Mouse (Mus musculus): ENCODE results near the gene Hmgcl.

The Hmgcl gene

DNA sequence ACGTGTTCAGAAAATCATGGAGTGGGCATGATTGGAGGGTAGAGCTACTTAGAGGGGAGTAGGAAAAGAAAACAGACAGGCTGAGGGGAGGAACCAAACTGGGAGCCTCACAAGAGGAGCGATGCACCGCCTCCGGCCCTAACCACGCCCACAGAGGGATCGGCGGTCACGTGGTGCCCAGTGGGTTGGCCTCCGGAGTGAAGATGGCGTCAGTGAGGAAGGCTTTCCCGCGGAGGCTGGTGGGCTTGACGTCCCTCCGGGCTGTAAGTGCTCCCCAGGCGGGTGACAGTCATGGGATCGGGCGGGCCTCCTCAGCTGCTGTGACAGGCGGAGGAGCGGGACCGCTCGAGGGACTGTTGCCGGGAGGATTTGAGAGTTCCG is at the start of gene Hmgcl:
Gene Hmgcl (plus strand): TSS at position 171 of the 381 bp plus-strand sequence.
- peak; percentile 90 for DNase-seq (ENCODE audit: low spot score)

DNA sequence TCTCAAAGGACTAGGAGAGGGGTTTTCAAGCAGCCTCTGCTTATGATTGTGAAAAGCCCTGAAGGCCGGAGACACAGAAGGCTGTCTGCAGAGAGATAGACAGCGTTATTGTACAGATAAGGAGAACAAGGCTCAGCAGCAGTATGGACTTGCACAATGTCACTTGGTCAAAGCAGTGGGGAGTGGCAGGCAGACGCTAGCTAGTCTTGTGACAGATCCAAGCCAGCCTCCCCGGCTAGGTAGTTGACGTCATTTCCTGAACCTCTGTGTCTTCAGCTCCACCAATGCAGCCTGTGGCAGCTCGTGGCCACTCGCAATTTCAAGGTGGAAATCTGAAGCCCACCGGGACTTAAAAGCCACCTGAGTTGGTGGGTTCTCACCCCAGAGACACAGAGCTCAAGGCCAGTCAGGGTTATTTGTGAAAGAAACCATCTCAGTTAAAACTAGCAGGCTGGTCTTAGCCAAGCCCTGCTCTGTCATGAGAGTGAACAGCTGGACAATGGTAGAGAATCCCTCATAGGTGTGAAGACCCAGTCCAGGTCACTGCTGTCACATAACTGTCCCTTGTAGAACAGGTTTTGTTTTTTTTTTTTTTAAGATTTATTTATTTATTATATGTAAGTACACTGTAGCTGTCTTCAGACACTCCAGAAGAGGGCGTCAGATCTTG is 47.7 kb upstream of the Hmgcl start:
- DNase-seq (ENCODE audit: low spot score), result peak; percentile 68

- DNase-seq (ENCODE audit: low spot score), result no peak
These were observed 47.2 kb upstream of the Hmgcl start for GRCm38 (mm10) chr4:135899050-135899448.

- DNase-seq (ENCODE audit: low spot score), result peak; percentile 61
These were observed 46.2 kb upstream of the Hmgcl start for GRCm38 (mm10) chr4:135900008-135900407.

DNA sequence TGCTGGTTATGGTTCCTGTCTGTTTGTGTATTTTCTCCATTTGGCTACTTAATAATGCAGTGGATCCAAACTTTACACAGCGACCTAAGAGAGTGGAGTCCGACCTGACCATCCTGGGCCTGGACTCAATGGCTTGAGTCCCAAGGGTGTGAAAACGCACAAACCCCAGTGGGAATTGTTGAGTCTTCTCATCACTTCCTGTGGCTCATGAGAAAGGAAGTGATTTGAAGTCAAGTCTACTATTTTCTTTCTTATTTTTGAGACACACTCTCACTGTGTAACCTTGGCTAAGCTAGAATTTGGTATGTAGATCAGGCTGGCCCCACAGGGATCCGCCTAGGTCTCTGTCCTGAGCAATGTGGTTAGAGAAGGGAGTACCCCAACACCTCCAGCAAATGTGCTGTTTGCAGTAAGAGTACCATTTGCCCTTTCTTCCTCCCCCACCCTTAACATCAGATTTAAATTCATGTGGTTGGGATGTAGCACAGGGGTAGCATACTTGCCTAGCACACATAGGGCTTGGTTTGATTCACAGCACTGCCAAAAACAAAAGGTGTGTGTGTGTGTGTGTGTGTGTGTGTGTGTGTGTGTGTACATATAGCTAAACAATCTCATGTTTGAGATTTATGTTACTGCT is 43.5 kb upstream of the Hmgcl start:
- DNase-seq (ENCODE audit: low spot score), result no peak

DNA sequence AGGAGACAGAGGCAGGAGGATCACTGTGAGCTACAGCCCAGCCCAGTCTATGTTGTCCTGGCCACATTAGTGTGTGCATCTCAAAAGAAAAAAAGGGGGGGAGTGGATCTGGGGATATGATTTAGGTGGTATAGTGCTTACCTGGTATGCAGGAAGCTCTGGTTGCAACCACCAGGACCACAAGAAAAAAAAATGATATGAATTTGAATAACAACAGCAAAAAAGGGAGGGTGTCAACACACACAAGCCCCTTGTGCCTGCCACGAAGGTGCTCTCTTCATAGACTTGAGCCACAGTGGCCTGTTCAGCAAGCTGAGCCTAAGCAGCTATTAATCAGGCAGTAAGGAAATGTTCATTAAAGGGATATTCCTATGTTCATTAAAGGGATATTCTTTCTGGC is 41.4 kb upstream of the Hmgcl start:
- DNase-seq (ENCODE audit: low spot score), result no peak

DNA sequence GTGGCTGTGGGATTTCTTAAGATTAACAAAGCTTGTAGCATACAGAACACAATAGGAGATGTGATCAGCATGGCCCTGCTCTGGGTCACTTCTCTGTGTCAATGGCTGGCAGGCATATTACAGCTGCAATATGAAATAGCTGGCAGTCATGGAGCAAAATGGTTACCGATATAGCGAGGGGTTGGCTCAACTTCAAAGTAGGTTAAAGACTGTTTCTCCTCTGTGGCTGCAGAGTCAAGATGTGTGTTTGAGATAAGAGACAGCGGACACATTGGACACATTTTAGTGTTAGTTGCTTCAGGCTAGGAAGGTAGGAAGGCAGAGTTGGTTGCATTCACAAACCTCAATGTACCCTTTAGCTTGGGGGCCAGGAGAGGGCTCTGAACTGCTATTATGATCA is 39.6 kb upstream of the Hmgcl start:
- DNase-seq (ENCODE audit: low spot score), result no peak

GRCm38 (mm10) chr4:135909326-135910066 is 36.8 kb upstream of the Hmgcl start:
- DNase-seq (ENCODE audit: low spot score), result no peak

- DNase-seq (ENCODE audit: low spot score), result no peak
These were observed 34.7 kb upstream of the Hmgcl start for GRCm38 (mm10) chr4:135911531-135911930.

DNA sequence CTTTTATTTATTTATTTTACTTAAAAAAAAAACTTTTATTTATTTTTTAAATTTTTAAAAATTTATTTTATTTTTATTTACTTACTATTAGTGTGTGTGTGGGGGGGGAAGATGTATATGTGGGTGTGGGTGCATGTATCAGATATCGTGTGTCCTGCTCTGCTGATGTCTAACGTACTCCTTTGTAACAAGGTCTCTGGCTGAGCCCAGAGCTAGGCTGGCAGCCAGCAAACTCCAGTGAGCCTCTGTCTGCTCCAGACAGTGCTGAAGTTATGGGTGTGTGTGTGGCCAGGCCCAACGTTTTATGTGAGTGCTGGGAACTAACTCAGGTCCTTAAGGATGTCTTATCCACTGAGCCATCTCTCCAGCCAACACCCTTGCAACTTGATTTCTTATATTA is 34.1 kb upstream of the Hmgcl start:
- DNase-seq (ENCODE audit: low spot score), result no peak

GRCm38 (mm10) chr4:135912835-135913234 is 33.4 kb upstream of the Hmgcl start:
- DNase-seq (ENCODE audit: low spot score), result no peak

- no peak for DNase-seq (ENCODE audit: low spot score)
These were observed 32.8 kb upstream of the Hmgcl start for GRCm38 (mm10) chr4:135913433-135913832.

DNA sequence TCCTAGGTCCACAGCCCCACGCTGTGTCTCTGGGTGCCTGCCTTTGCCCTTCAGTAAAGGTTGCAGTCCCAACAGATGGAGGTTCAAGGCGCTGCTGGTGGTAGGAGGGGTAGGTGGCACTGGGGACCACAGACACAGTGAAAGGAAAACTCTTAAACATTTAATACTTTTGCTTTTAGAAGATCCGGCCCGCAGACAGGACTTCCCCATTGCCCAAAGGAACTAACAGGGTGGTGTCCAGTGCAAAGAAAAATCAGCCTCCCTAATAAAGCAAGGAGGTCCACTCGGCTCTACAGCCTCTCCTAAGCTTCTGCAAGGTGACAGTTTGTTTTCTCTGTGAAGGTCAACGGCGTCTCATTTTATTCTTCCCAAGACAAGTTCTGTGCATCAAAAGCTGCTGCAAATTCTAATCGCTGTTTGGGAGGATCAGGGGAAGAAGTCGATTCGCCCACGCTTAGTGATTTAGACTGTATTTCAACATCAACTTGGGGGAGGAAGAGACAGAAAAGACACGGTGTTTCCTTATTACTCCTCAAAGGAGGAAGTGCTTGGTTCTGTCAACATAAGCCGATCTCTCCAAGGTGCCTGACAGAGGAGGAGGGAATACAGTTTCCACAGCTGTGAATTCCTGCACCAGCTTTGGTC is 27.5 kb upstream of the Hmgcl start:
- DNase-seq (ENCODE audit: low spot score), result no peak

DNA sequence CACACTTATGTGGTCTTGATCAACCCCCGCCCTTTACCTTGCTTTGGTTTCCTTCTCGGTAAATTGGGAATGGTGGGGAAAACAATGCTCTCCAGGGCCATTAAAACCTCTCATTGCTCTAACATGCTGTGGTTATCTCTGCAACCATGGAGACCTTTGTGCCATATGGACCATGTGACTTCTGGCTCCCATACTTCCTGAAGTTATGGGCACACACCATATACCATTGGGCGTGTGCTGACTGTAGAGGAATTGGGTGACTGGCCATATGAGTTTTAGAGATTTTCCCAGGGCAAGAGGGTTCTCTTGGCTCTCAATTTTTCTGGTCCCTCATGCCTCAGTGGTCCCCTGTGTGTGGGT is 27.0 kb upstream of the Hmgcl start:
- no peak for DNase-seq (ENCODE audit: low spot score)

- peak; percentile 96 for DNase-seq (ENCODE audit: low spot score)
These were observed 25.7 kb upstream of the Hmgcl start, which contains the start of gene Fuca1 for GRCm38 (mm10) chr4:135920304-135921241. Fuca1 (plus strand) TSS chr4:135920735.

GRCm38 (mm10) chr4:135921257-135922120 is 24.8 kb upstream of the Hmgcl start:
- DNase-seq (ENCODE audit: low spot score), result no peak

GRCm38 (mm10) chr4:135922190-135922589 is 24.1 kb upstream of the Hmgcl start:
- DNase-seq (ENCODE audit: low spot score), result no peak

DNA sequence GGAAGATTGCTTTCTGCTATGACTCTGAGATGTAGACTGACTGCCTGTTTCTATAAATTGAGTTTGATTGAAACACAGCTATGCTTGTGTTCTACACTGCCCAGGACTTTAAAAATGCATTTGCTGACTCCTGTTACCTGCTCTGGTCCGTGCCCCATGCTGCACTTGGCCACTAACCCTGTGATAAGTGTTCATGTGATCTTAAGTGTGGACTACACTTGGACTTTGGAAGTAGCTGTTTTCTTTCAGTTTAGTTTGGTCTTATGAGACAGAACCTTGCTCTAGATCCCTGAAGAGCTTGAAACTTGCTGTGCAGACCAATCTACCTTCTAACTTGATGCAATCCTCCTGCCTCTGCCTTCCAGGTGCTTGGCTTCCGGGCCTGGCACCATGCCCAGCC is 21.8 kb upstream of the Hmgcl start:
- DNase-seq (ENCODE audit: low spot score), result no peak

DNA sequence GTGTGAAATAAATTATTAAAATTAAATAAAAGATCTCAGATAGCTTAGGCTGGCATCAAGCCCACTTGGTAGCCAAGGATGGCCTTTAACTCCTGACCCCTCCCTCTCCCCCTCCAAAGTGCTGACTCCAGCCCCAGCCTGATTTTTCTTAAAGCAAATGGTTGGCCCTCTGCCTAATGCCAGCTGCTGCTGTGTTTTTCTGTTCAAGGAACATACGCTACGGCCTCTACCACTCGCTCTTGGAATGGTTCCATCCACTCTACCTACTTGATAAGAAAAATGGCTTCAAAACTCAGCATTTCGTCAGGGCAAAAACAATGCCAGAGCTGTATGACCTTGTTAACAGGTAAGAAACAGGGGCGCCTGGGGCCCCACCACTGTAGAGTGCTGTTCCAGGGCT is 20.9 kb upstream of the Hmgcl start:
- no peak for DNase-seq (ENCODE audit: low spot score)

- DNase-seq (ENCODE audit: low spot score), result no peak
These were observed 19.9 kb upstream of the Hmgcl start for GRCm38 (mm10) chr4:135926195-135926808.

All from spleen, adult 12 weeks (tissue).